Mouse (Mus musculus) heart, postnatal 10 days (tissue): ENCODE measurements around the gene Snx27. TPM values are rescaled to one million over a fixed set of nuclear protein-coding genes. Genes with fewer than 3 reads are reported as not detected.

Experiments used
- DNase-seq, 2 experiments: peaks; one replicate each; pipeline ENCODE4 v3.0.0; 2021
- intact Hi-C: fragments of 180-260 bp; cut with DNase I; formaldehyde crosslinking; loops from one replicate; pipeline ENCODE4 v1.15.1; 2025
- total RNA-seq, 2 experiments: library from RNA; stranded (reverse); gene quantifications; 2 replicates each; pipeline ENCODE4 v1.2.3; 2021

Snx27 gene
- 10 to 100 TPM; 26.8 to 32.7 TPM for total RNA-seq

- intact Hi-C loops, result loop anchor here (5.0 kb wide), 2 partner anchors 125 to 255 kb away; partner anchors contain the start of gene Pogz
Observed at GRCm38 (mm10) chr3:94582456-94582891, at the start of gene Snx27. TSS of gene Snx27 (minus strand) at chr3:94582716.

GRCm38 (mm10) chr3:94629876-94630275, 47.4 kb upstream of the Snx27 start:
- intact Hi-C loops, result no loop called here
- no peak for DNase-seq

More at GRCm38 (mm10) chr3:94582456-94582891, at the start of gene Snx27:
- DNase-seq, result peak; percentile 94 to 95

GRCm38 (mm10) chr3:94628712-94629111, 46.2 kb upstream of the Snx27 start:
- DNase-seq, result no peak
- intact Hi-C loops, result no loop called here

GRCm38 (mm10) chr3:94624281-94624680, 41.8 kb upstream of the Snx27 start:
- no peak for DNase-seq
- intact Hi-C loops, result no loop called here

GRCm38 (mm10) chr3:94622550-94622949, 40.0 kb upstream of the Snx27 start:
- intact Hi-C loops, result no loop called here
- no peak for DNase-seq

- DNase-seq, result peak in 1 of 2 experiments; percentile 25
- intact Hi-C loops, result no loop called here
Observed at GRCm38 (mm10) chr3:94621740-94622507, 39.4 kb upstream of the Snx27 start.

- intact Hi-C loops, result loop anchor here (10.0 kb wide), 1 partner anchor 288 kb away; no protein-coding TSS in a partner anchor
Observed at GRCm38 (mm10) chr3:94616717-94617116, 34.2 kb upstream of the Snx27 start.

GRCm38 (mm10) chr3:94613258-94613878, 30.9 kb upstream of the Snx27 start:
- intact Hi-C loops, result loop anchor here (5.0 to 10.0 kb wide), 2 partner anchors 234 to 291 kb away; no protein-coding TSS in a partner anchor
- DNase-seq, result peak; percentile 27 to 38

More at GRCm38 (mm10) chr3:94616717-94617116, 34.2 kb upstream of the Snx27 start:
- peak; percentile 36 to 61 for DNase-seq

GRCm38 (mm10) chr3:94612274-94612673, 29.8 kb upstream of the Snx27 start:
- DNase-seq, result no peak
- intact Hi-C loops, result loop anchor here (5.0 to 10.0 kb wide), 2 partner anchors 235 to 293 kb away; no protein-coding TSS in a partner anchor

- intact Hi-C loops, result loop anchor here (5.0 to 10.0 kb wide), 2 partner anchors 235 to 293 kb away; no protein-coding TSS in a partner anchor
- DNase-seq, result no peak
Observed at GRCm38 (mm10) chr3:94611834-94612233, 29.3 kb upstream of the Snx27 start.

- peak in 1 of 2 experiments; percentile 16 for DNase-seq
Observed at GRCm38 (mm10) chr3:94611343-94611742, 28.8 kb upstream of the Snx27 start.

GRCm38 (mm10) chr3:94610581-94610980, 28.1 kb upstream of the Snx27 start:
- peak; percentile 37 to 45 for DNase-seq
- intact Hi-C loops, result loop anchor here (5.0 to 10.0 kb wide), 2 partner anchors 237 to 294 kb away; no protein-coding TSS in a partner anchor

More at GRCm38 (mm10) chr3:94611343-94611742, 28.8 kb upstream of the Snx27 start:
- intact Hi-C loops, result loop anchor here (5.0 to 10.0 kb wide), 2 partner anchors 236 to 293 kb away; no protein-coding TSS in a partner anchor

GRCm38 (mm10) chr3:94609621-94610020, 27.1 kb upstream of the Snx27 start:
- intact Hi-C loops, result loop anchor here (5.0 to 10.0 kb wide), 2 partner anchors 238 to 295 kb away; no protein-coding TSS in a partner anchor
- no peak for DNase-seq

- DNase-seq, result peak; percentile 41 to 73
- intact Hi-C loops, result loop anchor here (1.0 kb wide), 2 partner anchors 146 to 236 kb away; no protein-coding TSS in a partner anchor
Observed at GRCm38 (mm10) chr3:94601959-94602358, 19.4 kb upstream of the Snx27 start.

- intact Hi-C loops, result no loop called here
- DNase-seq, result no peak
Observed at GRCm38 (mm10) chr3:94597224-94597779, 14.8 kb upstream of the Snx27 start.

- no peak for DNase-seq
- intact Hi-C loops, result no loop called here
Observed at GRCm38 (mm10) chr3:94595871-94596287, 13.4 kb upstream of the Snx27 start.

- DNase-seq, result no peak
- intact Hi-C loops, result no loop called here
Observed at GRCm38 (mm10) chr3:94591066-94591465, 8.6 kb upstream of the Snx27 start.

- no peak for DNase-seq
- intact Hi-C loops, result no loop called here
Observed at GRCm38 (mm10) chr3:94587962-94588361, 5.4 kb upstream of the Snx27 start.

- intact Hi-C loops, result loop anchor here (5.0 kb wide), 2 partner anchors 126 to 254 kb away; partner anchors contain the start of gene Pogz
- no peak for DNase-seq
Observed at GRCm38 (mm10) chr3:94582944-94583343, 428 bp upstream of the Snx27 start.

- intact Hi-C loops, result loop anchor here (5.0 kb wide), 2 partner anchors 125 to 255 kb away; partner anchors contain the start of gene Pogz
- DNase-seq, result no peak
Observed at GRCm38 (mm10) chr3:94581793-94582455, 592 bp downstream of the Snx27 start.
